Mouse (Mus musculus): ENCODE measurements at regions not wholly inside any gene's neighbourhood (a gene's known extent, or its start where the extent isn't known, plus 50 kb on each side); places are given as distances from the start of the nearest gene placed in this dataset.

- H3K27ac ChIP-seq (ENCODE audit: control insufficient read depth, insufficient read depth, low read depth, low read length): no peak overlapping the region
- H3K4me1 ChIP-seq (ENCODE audit: control insufficient read depth, insufficient read depth, low read length): no peaks in the 10 kb centered on the region
- TF ChIP-seq CTCF (IDR thresholded peaks at IDR 0.05; ENCODE audit: control insufficient read depth, insufficient read depth, insufficient replicate concordance, low read depth, low read length) (no peak), POLR2A (IDR thresholded peaks at IDR 0.05; ENCODE audit: control insufficient read depth, low read depth, low read length) (no peak)
- H3K36me3 ChIP-seq (ENCODE audit: control insufficient read depth, insufficient read depth, low read length): no peaks in the 10 kb centered on the region
- no peaks in the 10 kb centered on the region for H3K27me3 ChIP-seq (ENCODE audit: control insufficient read depth, insufficient read depth, low read length)
- H3K4me3 ChIP-seq (ENCODE audit: control insufficient read depth, low read depth, low read length): no peak overlapping the region
Measured at GRCm38 (mm10) chr10:46331599-46332283, 754.1 kb downstream of the Hace1 start.

GRCm38 (mm10) chr10:46333231-46333630 is 755.6 kb downstream of the Hace1 start:
- no peaks in the 10 kb centered on the region for H3K27me3 ChIP-seq (ENCODE audit: control insufficient read depth, insufficient read depth, low read length)
- TF ChIP-seq CTCF (IDR thresholded peaks at IDR 0.05; ENCODE audit: control insufficient read depth, insufficient read depth, insufficient replicate concordance, low read depth, low read length) (no peak), POLR2A (IDR thresholded peaks at IDR 0.05; ENCODE audit: control insufficient read depth, low read depth, low read length) (no peak)
- no peaks in the 10 kb centered on the region for H3K36me3 ChIP-seq (ENCODE audit: control insufficient read depth, insufficient read depth, low read length)

GRCm38 (mm10) chr10:46345315-46345714 is 767.7 kb downstream of the Hace1 start:
- Histone ChIP-seq H3K27ac (ENCODE audit: control insufficient read depth, insufficient read depth, low read depth, low read length) (no peak overlapping the region), H3K36me3 (ENCODE audit: control insufficient read depth, insufficient read depth, low read length) (no peaks in the 10 kb centered on the region), H3K4me1 (ENCODE audit: control insufficient read depth, insufficient read depth, low read length) (no peaks in the 10 kb centered on the region), H3K4me3 (ENCODE audit: control insufficient read depth, low read depth, low read length) (no peak overlapping the region), H3K27me3 (ENCODE audit: control insufficient read depth, insufficient read depth, low read length) (no peaks in the 10 kb centered on the region)
- TF ChIP-seq CTCF (IDR thresholded peaks at IDR 0.05; ENCODE audit: control insufficient read depth, insufficient read depth, insufficient replicate concordance, low read depth, low read length) (no peak), POLR2A (IDR thresholded peaks at IDR 0.05; ENCODE audit: control insufficient read depth, low read depth, low read length) (no peak)

More at GRCm38 (mm10) chr10:46333231-46333630, 755.6 kb downstream of the Hace1 start:
- H3K27ac ChIP-seq (ENCODE audit: control insufficient read depth, insufficient read depth, low read depth, low read length): no peak overlapping the region
- H3K4me3 ChIP-seq (ENCODE audit: control insufficient read depth, low read depth, low read length): no peak overlapping the region
- no peaks in the 10 kb centered on the region for H3K4me1 ChIP-seq (ENCODE audit: control insufficient read depth, insufficient read depth, low read length)

- H3K36me3 ChIP-seq (ENCODE audit: control insufficient read depth, insufficient read depth, low read length): no peaks in the 10 kb centered on the region
Measured at GRCm38 (mm10) chr10:46349613-46350012, 772.0 kb downstream of the Hace1 start.

GRCm38 (mm10) chr10:46350196-46350595 is 772.6 kb downstream of the Hace1 start:
- H3K27me3 ChIP-seq (ENCODE audit: control insufficient read depth, insufficient read depth, low read length): no peaks in the 10 kb centered on the region
- H3K36me3 ChIP-seq (ENCODE audit: control insufficient read depth, insufficient read depth, low read length): no peaks in the 10 kb centered on the region
- H3K4me3 ChIP-seq (ENCODE audit: control insufficient read depth, low read depth, low read length): no peak overlapping the region
- no peak overlapping the region for H3K27ac ChIP-seq (ENCODE audit: control insufficient read depth, insufficient read depth, low read depth, low read length)
- TF ChIP-seq POLR2A (IDR thresholded peaks at IDR 0.05; ENCODE audit: control insufficient read depth, low read depth, low read length) (no peak), CTCF (IDR thresholded peaks at IDR 0.05; ENCODE audit: control insufficient read depth, insufficient read depth, insufficient replicate concordance, low read depth, low read length) (no peak)
- no peaks in the 10 kb centered on the region for H3K4me1 ChIP-seq (ENCODE audit: control insufficient read depth, insufficient read depth, low read length)

More at GRCm38 (mm10) chr10:46349613-46350012, 772.0 kb downstream of the Hace1 start:
- Histone ChIP-seq H3K27ac (ENCODE audit: control insufficient read depth, insufficient read depth, low read depth, low read length) (no peak overlapping the region), H3K4me1 (ENCODE audit: control insufficient read depth, insufficient read depth, low read length) (no peaks in the 10 kb centered on the region), H3K27me3 (ENCODE audit: control insufficient read depth, insufficient read depth, low read length) (no peaks in the 10 kb centered on the region), H3K4me3 (ENCODE audit: control insufficient read depth, low read depth, low read length) (no peak overlapping the region)
- TF ChIP-seq POLR2A (IDR thresholded peaks at IDR 0.05; ENCODE audit: control insufficient read depth, low read depth, low read length) (no peak), CTCF (IDR thresholded peaks at IDR 0.05; ENCODE audit: control insufficient read depth, insufficient read depth, insufficient replicate concordance, low read depth, low read length) (no peak)

- no peak overlapping the region for H3K4me3 ChIP-seq (ENCODE audit: control insufficient read depth, low read depth, low read length)
- H3K27ac ChIP-seq (ENCODE audit: control insufficient read depth, insufficient read depth, low read depth, low read length): no peak overlapping the region
- TF ChIP-seq POLR2A (IDR thresholded peaks at IDR 0.05; ENCODE audit: control insufficient read depth, low read depth, low read length): no peak
- no peak for TF ChIP-seq CTCF (IDR thresholded peaks at IDR 0.05; ENCODE audit: control insufficient read depth, insufficient read depth, insufficient replicate concordance, low read depth, low read length)
- H3K36me3 ChIP-seq (ENCODE audit: control insufficient read depth, insufficient read depth, low read length): no peaks in the 10 kb centered on the region
- no peaks in the 10 kb centered on the region for H3K4me1 ChIP-seq (ENCODE audit: control insufficient read depth, insufficient read depth, low read length)
- no peaks in the 10 kb centered on the region for H3K27me3 ChIP-seq (ENCODE audit: control insufficient read depth, insufficient read depth, low read length)
Measured at GRCm38 (mm10) chr10:46356775-46357174, 779.1 kb downstream of the Hace1 start.

- no peaks in the 10 kb centered on the region for H3K27me3 ChIP-seq (ENCODE audit: control insufficient read depth, insufficient read depth, low read length)
- no peaks in the 10 kb centered on the region for H3K36me3 ChIP-seq (ENCODE audit: control insufficient read depth, insufficient read depth, low read length)
- H3K4me3 ChIP-seq (ENCODE audit: control insufficient read depth, low read depth, low read length): no peak overlapping the region
- TF ChIP-seq CTCF (IDR thresholded peaks at IDR 0.05; ENCODE audit: control insufficient read depth, insufficient read depth, insufficient replicate concordance, low read depth, low read length) (no peak), POLR2A (IDR thresholded peaks at IDR 0.05; ENCODE audit: control insufficient read depth, low read depth, low read length) (no peak)
- peaks cover 4% of the 10 kb centered on the region; the same call in 1 of the 2 replicates for H3K4me1 ChIP-seq (ENCODE audit: control insufficient read depth, insufficient read depth, low read length)
- H3K27ac ChIP-seq (ENCODE audit: control insufficient read depth, insufficient read depth, low read depth, low read length): no peak overlapping the region; the same call in 1 of the 2 replicates
Measured at GRCm38 (mm10) chr10:46373715-46374475, 796.3 kb downstream of the Hace1 start.
